Mouse (Mus musculus) B cell, adult 67 days (primary cell): ENCODE results near the gene Cpeb2. TPM values are rescaled to one million over a fixed set of nuclear protein-coding genes. Genes with fewer than 3 reads are reported as not detected.

Experiments
- total RNA-seq, 2 experiments: library from RNA; stranded (reverse); gene quantifications; 4 replicates each; pipeline ENCODE4 v1.2.4; 2023

Gene Cpeb2
- total RNA-seq = 10 to 100 TPM; 14.3 to 22.3 TPM

GRCm38 (mm10) chr5:43232480-43233315, at the start of gene Cpeb2:
TSS of gene Cpeb2 (plus strand) at chr5:43233170.

